Mouse (Mus musculus) ovary, adult 2 months (tissue): Measurements from ENCODE around the gene Lor. TPM values are rescaled to one million over a fixed set of nuclear protein-coding genes. Genes with fewer than 3 reads are reported as not detected.

Source experiments
- polyA plus RNA-seq: library from polyadenylated mRNA; depleted of rRNA; stranded (reverse); fragments of >200 nt; gene quantifications from 2 replicates; pipeline ENCODE4 v1.2.3, GENCODE M21; 2012; rRNA removed

Lor gene
- polyA plus RNA-seq: 0.97 and 1.4 TPM in 2 replicates

DNA sequence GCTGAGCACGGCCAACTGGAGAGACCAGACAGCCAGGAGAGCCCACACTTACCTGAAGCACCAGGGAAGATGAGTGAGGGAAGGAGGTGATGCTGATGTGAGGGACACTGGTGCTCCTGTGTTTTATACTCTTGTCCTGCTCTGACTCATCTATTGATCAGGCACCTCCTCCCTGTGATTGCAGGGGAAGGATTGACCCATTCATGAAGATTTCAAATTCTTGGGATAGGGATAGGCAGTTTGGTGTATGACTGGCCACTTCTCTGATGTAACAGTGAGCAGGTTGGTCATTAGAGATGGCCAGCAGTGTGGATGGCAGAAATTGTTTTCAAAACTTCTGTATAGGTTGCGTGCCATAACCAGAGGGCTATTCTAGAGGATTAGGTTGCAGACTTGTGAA, at the start of gene Lor:
Gene Lor, minus strand, starts transcription at position 101 of the 400 bp plus-strand sequence.

DNA sequence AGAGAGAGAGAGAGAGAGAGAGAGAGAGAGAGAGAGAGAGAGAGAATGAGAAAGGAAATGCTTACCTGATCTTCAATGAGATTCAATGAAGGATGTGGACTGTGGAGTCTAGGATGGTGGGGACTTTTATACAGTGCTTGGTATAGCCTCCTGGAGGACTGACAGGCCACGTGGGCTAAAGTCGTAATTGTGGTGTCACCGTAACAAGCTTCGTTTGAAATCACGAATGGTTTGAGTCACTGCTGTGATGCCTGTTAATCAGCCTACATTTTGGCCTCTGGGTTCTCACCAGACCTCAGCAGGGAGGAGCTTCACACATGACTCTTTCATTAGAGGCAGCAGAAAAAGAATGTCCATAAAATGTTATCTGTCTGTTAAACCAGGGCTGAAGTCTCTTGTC, 40.9 kb upstream of the Lor start, which contains the start of gene Prr9:
Gene Prr9, minus strand, starts transcription at position 101 of the 400 bp plus-strand sequence.

Other genes with a start within 250 kb of the Lor start
- gene Pglyrp3, start 68.6 kb downstream of the Lor start, polyA plus RNA-seq: not detected in 2 replicates
- gene Prr9, start 40.8 kb upstream of the Lor start, polyA plus RNA-seq: not detected in 2 replicates
- not detected in 2 replicates for gene Lelp1, start 59.6 kb upstream of the Lor start, polyA plus RNA-seq
- 0.06 TPM in 1 of 2 replicates, not detected in the other for gene Sprr2a1, start 132.7 kb upstream of the Lor start, polyA plus RNA-seq
- gene Sprr2a2, start 132.8 kb upstream of the Lor start, polyA plus RNA-seq: 51.3 and 98.3 TPM in 2 replicates
- gene Sprr2a3, start 202.3 kb upstream of the Lor start, polyA plus RNA-seq: 3.7 and 6.8 TPM in 2 replicates
- gene Sprr2b, start 233.5 kb upstream of the Lor start, polyA plus RNA-seq: 0.78 and 6.6 TPM in 2 replicates